20 mouse cellular contexts compared by ENCODE assay signal in the genomic region with DNA sequence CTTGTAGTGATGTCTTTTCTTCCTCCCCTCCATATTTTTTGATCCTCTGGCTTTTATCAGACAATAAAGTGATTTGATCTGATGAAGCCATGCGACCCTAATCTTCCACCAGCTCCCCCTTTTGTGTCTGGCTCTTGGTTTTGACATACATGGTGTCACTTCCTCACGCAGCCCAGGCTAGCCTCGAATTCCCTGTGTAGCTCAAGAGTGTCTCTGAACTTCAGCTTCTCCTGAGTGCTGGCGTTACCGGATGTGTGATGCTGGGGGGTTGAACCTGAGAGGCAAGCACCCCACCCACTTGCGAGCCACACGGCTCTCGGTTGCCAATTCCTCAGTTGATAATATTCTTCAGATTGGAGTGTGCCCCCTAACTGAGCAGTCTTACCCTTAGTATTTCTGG. TPM values are rescaled to one million over a fixed set of nuclear protein-coding genes. Genes with fewer than 3 reads are reported as not detected.
DNase-seq lines count a peak whose midpoint lies in the region; ATAC-seq and TF ChIP-seq lines count a peak whose summit lies in the region.
"Had no signal": no experiment of that assay in that cellular context is flagged by ENCODE, and none has a peak within 500 bp of the region (broad histone marks: within the 10 kb centered on the region; RNA-seq: fewer than 3 reads in every experiment).

No protein-coding gene starts in this region.

- TF ChIP-seq EP300 in heart, adult 2 months (IDR thresholded peaks at IDR 0.05; ENCODE audit: insufficient read depth, low read depth, low read length) = no peak

- peak overlapping the region; percentile 73 for H3K27ac ChIP-seq in heart, adult 2 months
- no peak overlapping the region for H3K27ac ChIP-seq in heart, embryonic 10.5 days
- peak overlapping the region; percentile 97 for H3K27ac ChIP-seq in embryonic fibroblast, embryonic 13.5 days (ENCODE audit: insufficient read depth, low read length)
- H3K27ac ChIP-seq: forebrain, embryonic 15.5 days; hindbrain, embryonic 13.5 days; hindbrain, postnatal 0 days had no signal

- H3K27me3 ChIP-seq in heart, adult 2 months (ENCODE audit: control insufficient read depth, insufficient read depth, low read length) = no peaks in the 10 kb centered on the region
- no peaks in the 10 kb centered on the region; the same call in 1 of the 2 replicates for H3K27me3 ChIP-seq in heart, embryonic 10.5 days (ENCODE audit: insufficient read depth, poor library complexity, severe bottlenecking)
- H3K27me3 ChIP-seq: CH12.LX; embryonic facial prominence, embryonic 15.5 days; forebrain, embryonic 15.5 days; heart, embryonic 15.5 days; hindbrain, embryonic 13.5 days; Patski had no signal

- 63% methylated on average over 8 of the region's 8 CpGs for WGBS in heart, adult 2 months
- WGBS in heart, embryonic 10.5 days = 75% methylated on average over 8 of the region's 8 CpGs

- no peak overlapping the region for H3K9ac ChIP-seq in heart, adult 2 months (ENCODE audit: low read depth, low read length)
- H3K9ac ChIP-seq: embryonic facial prominence, embryonic 15.5 days; forebrain, embryonic 15.5 days; heart, embryonic 15.5 days; hindbrain, embryonic 13.5 days had no signal

- H3K36me3 ChIP-seq in heart, adult 2 months (ENCODE audit: control insufficient read depth, insufficient read depth, low read length) = peaks cover 18% of the 10 kb centered on the region
- H3K36me3 ChIP-seq in heart, embryonic 10.5 days = peaks cover 35% of the 10 kb centered on the region

- DNase-seq in heart, adult 2 months = no peak
- DNase-seq in heart, embryonic 10.5 days (ENCODE audit: low spot score) = no peak
- no peak for DNase-seq in testis, postnatal 14 days (ENCODE audit: low spot score)
- DNase-seq in kidney, postnatal 4 days = no peak
- DNase-seq: adrenal gland, adult 2 months; adrenal gland, postnatal 25 days; cerebellum, adult 2 months; embryo, embryonic 11 days had no signal

- ATAC-seq in activated CD4-positive, CD25-positive, alpha-beta regulatory T cell, adult 4 months = peak; percentile 26
- ATAC-seq: forebrain, embryonic 15.5 days; hindbrain, postnatal 0 days; intestine, embryonic 16.5 days had no signal

- no peaks in the 10 kb centered on the region for H3K79me2 ChIP-seq in heart, adult 2 months (replicated peaks; ENCODE audit: control insufficient read depth, insufficient read depth, low read length)

- peaks cover 20% of the 10 kb centered on the region for H3K4me1 ChIP-seq in heart, adult 2 months (ENCODE audit: control insufficient read depth, insufficient read depth, low read length)
- H3K4me1 ChIP-seq in heart, embryonic 10.5 days = peaks cover 9% of the 10 kb centered on the region
- peaks cover 16% of the 10 kb centered on the region; the same call in 1 of the 2 replicates for H3K4me1 ChIP-seq in embryonic fibroblast, embryonic 13.5 days (ENCODE audit: control insufficient read depth, insufficient read depth, low read length)
- H3K4me1 ChIP-seq: forebrain, embryonic 15.5 days had no signal

- intact Hi-C loops in heart, adult 2 months (cut with DNase I) = loop anchor here (10.0 kb wide), 1 partner anchor 592 kb away; no protein-coding TSS in a partner anchor

- TF ChIP-seq POLR2A in heart, adult 2 months (IDR thresholded peaks at IDR 0.05; ENCODE audit: insufficient read depth, low read depth, low read length) = no peak
- no peak for TF ChIP-seq POLR2A in embryonic fibroblast, embryonic 13.5 days (IDR thresholded peaks at IDR 0.05; ENCODE audit: low read depth, low read length)

- H3K9me3 ChIP-seq in heart, embryonic 10.5 days = no peaks in the 10 kb centered on the region
- H3K9me3 ChIP-seq: embryonic facial prominence, embryonic 15.5 days; forebrain, embryonic 15.5 days; heart, embryonic 15.5 days; hindbrain, embryonic 13.5 days had no signal

- no peak for TF ChIP-seq CTCF in heart, adult 2 months (IDR thresholded peaks at IDR 0.05)
- TF ChIP-seq CTCF in embryonic fibroblast, embryonic 13.5 days (IDR thresholded peaks at IDR 0.05; ENCODE audit: borderline replicate concordance, insufficient read depth, low read length) = no peak

- H3K4me3 ChIP-seq in heart, adult 2 months = no peak overlapping the region
- no peak overlapping the region for H3K4me3 ChIP-seq in heart, embryonic 10.5 days
- H3K4me3 ChIP-seq in embryonic fibroblast, embryonic 13.5 days (ENCODE audit: insufficient read depth, low read length) = no peak overlapping the region
- H3K4me3 ChIP-seq: embryonic facial prominence, embryonic 15.5 days; forebrain, embryonic 15.5 days; heart, embryonic 15.5 days; hindbrain, embryonic 13.5 days had no signal

RNA-seq across cellular contexts. Expression of gene Prkar1a, which starts 23.2 kb away (rescaled TPM):
- 100 to 1,000 TPM; 363 to 378 TPM for total RNA-seq in heart, adult 2 months (2021)
- 169 and 248 TPM in 2 replicates for polyA plus RNA-seq in heart, adult 2 months (2012; rRNA removed)
- polyA plus RNA-seq in heart, embryonic 10.5 days (2016; fragmentation: Nextera tagmentation; extraction: Ambion mirVana) = 365 and 443 TPM in 2 replicates
- 100 to 1,000 TPM; 491 to 502 TPM for polyA plus RNA-seq in activated CD4-positive, CD25-positive, alpha-beta regulatory T cell, adult 4 months (2017; shearing (Covaris generic))
- 215 and 254 TPM in 2 replicates for polyA plus RNA-seq in embryonic fibroblast, embryonic 13.5 days (2011; ENCODE audit: insufficient read length, low read depth, missing spikeins)

RNA-seq across cellular contexts. Expression of gene Fam20a, which starts 49.7 kb away (rescaled TPM):
- total RNA-seq in heart, adult 2 months (2021) = 1 to 10 TPM; 5.8 to 6.3 TPM
- 6.1 and 7.9 TPM in 2 replicates for polyA plus RNA-seq in heart, adult 2 months (2012; rRNA removed)
- 0.39 and 2.7 TPM in 2 replicates for polyA plus RNA-seq in heart, embryonic 10.5 days (2016; fragmentation: Nextera tagmentation; extraction: Ambion mirVana)
- polyA plus RNA-seq in activated CD4-positive, CD25-positive, alpha-beta regulatory T cell, adult 4 months (2017; shearing (Covaris generic)) = 1 to 10 TPM; 2.1 to 2.2 TPM
- polyA plus RNA-seq in embryonic fibroblast, embryonic 13.5 days (2011; ENCODE audit: insufficient read length, low read depth, missing spikeins) = 38.4 and 44.6 TPM in 2 replicates
- total RNA-seq: common myeloid progenitor, adult 5-6 weeks; hematopoietic stem cell, adult 5-6 weeks had no signal
